19 mouse cellular contexts compared by ENCODE assay signal in the genomic region with DNA sequence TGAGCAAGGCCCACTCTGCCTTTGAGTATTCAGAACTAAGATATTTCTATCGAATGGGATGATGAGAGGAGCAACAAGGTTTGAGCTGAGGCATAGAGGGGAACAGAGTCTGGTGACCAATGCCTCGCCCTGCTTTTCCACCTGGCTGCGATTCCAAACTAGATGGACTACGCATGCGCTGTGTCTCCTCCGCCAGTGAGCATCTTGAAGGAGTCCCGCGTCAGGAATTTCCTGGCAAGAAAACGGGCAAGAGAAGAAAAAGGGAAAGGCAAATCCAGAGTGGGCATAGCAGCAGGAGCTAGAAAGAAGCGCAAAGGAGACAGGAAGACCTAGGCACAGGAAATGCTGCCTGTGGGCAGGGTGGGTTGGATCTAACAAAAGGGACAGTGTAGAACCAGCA. TPM values are rescaled to one million over a fixed set of nuclear protein-coding genes. Genes with fewer than 3 reads are reported as not detected.
DNase-seq lines count a peak whose midpoint lies in the region; ATAC-seq and TF ChIP-seq lines count a peak whose summit lies in the region.
"Had no signal": no experiment of that assay in that cellular context is flagged by ENCODE, and none has a peak within 500 bp of the region (broad histone marks: within the 10 kb centered on the region; RNA-seq: fewer than 3 reads in every experiment).

No protein-coding gene starts in this region.

- peak; percentile 25 for DNase-seq in lung, adult 2 months
- no peak for DNase-seq in lung, postnatal 14 days
- peak; percentile 25 to 50 for DNase-seq in kidney, adult 8-10 months
- DNase-seq in kidney, postnatal 10 days = peak; percentile 44
- no peak for DNase-seq in stomach, postnatal 0 days (ENCODE audit: low spot score)
- DNase-seq in spleen, adult 18-20 months = no peak
- DNase-seq in left cerebral cortex, adult 8-10 months (ENCODE audit: low spot score in 2 of 2) = no peak
- DNase-seq: cerebellum, adult 8-10 months; layer of hippocampus, adult 9-11 months; liver; lung, embryonic 14.5 days; midbrain, embryonic 14.5 days; right cerebral cortex, postnatal 14 days had no signal

- H3K4me1 ChIP-seq in lung, adult 2 months (ENCODE audit: control insufficient read depth, insufficient read depth, low read length) = no peaks in the 10 kb centered on the region
- H3K4me1 ChIP-seq in stomach, postnatal 0 days (replicated peaks; ENCODE audit: control insufficient read depth, insufficient read depth) = 0 out of 2 replicates have a peak, but pooled peaks cover 3% of the 10 kb centered on the region

- TF ChIP-seq EP300 in stomach, postnatal 0 days (optimal IDR thresholded peaks at IDR 0.05) = no peak

- H3K4me2 ChIP-seq in stomach, postnatal 0 days (replicated peaks; ENCODE audit: low read depth) = no peak overlapping the region
- H3K4me2 ChIP-seq: forebrain, embryonic 15.5 days; lung, embryonic 14.5 days; neural tube, embryonic 15.5 days; stomach, embryonic 15.5 days had no signal

- H3K4me3 ChIP-seq in lung, adult 2 months (replicated peaks; ENCODE audit: extremely low read depth, low read depth, low read length) = no peak overlapping the region
- no peak overlapping the region for H3K4me3 ChIP-seq in stomach, postnatal 0 days (ENCODE audit: low read depth, low read length)
- H3K4me3 ChIP-seq: erythroblast, embryonic 14.5 days; forebrain, embryonic 15.5 days; hindbrain, embryonic 10.5 days; neural tube, embryonic 15.5 days; stomach, embryonic 15.5 days had no signal

- 62% methylated on average over 10 of the region's 10 CpGs for WGBS in lung, adult 2 months
- WGBS in stomach, postnatal 0 days = 68% methylated on average over 10 of the region's 10 CpGs

- TF ChIP-seq CTCF in lung, adult 2 months (IDR thresholded peaks at IDR 0.05; ENCODE audit: insufficient read depth, low read length) = no peak
- no peak for TF ChIP-seq CTCF in stomach, postnatal 0 days (IDR thresholded peaks at IDR 0.05; ENCODE audit: low read depth)

- H3K27ac ChIP-seq in stomach, postnatal 0 days (replicated peaks) = peak overlapping the region; percentile 56
- H3K27ac ChIP-seq: forebrain, embryonic 15.5 days; hindbrain, embryonic 10.5 days; hindbrain, postnatal 0 days; neural tube, embryonic 15.5 days had no signal

- no peak for ATAC-seq in stomach, postnatal 0 days (ENCODE audit: low FRiP score, low TSS enrichment)
- ATAC-seq: forebrain, embryonic 15.5 days had no signal

- no peak overlapping the region for H3K9ac ChIP-seq in stomach, postnatal 0 days (ENCODE audit: low read length)
- H3K9ac ChIP-seq: forebrain, embryonic 15.5 days; lung, embryonic 14.5 days; neural tube, embryonic 15.5 days; stomach, embryonic 15.5 days had no signal

- H3K36me3 ChIP-seq in stomach, postnatal 0 days (ENCODE audit: control insufficient read depth, insufficient read depth, low read length) = no peaks in the 10 kb centered on the region
- H3K36me3 ChIP-seq: forebrain, embryonic 15.5 days; stomach, embryonic 15.5 days had no signal

- H3K27me3 ChIP-seq in stomach, postnatal 0 days (ENCODE audit: control insufficient read depth, insufficient read depth, low read length) = no peaks in the 10 kb centered on the region
- H3K27me3 ChIP-seq: forebrain, embryonic 15.5 days; neural tube, embryonic 15.5 days; stomach, embryonic 15.5 days had no signal

- no peak for TF ChIP-seq POLR2A in lung, adult 2 months (IDR thresholded peaks at IDR 0.05; ENCODE audit: borderline replicate concordance, extremely low read depth, low read depth, low read length)

- no peaks in the 10 kb centered on the region for H3K9me3 ChIP-seq in stomach, postnatal 0 days (ENCODE audit: control insufficient read depth, low read length)
- H3K9me3 ChIP-seq: forebrain, embryonic 15.5 days; hindbrain, embryonic 10.5 days; neural tube, embryonic 15.5 days; stomach, embryonic 15.5 days had no signal

RNA-seq across cellular contexts. Expression of gene Abcc3, which starts 11.0 kb away (rescaled TPM):
- 47.6 and 57.9 TPM in 2 replicates for polyA plus RNA-seq in lung, adult 2 months (2012; rRNA removed)
- 25.3 and 31.4 TPM in 2 replicates for polyA plus RNA-seq in stomach, postnatal 0 days (2015; fragmentation: Nextera tagmentation; extraction: Ambion mirVana)
- 1 to 10 TPM; 2.4 to 8.0 (median 3.4) TPM for total RNA-seq in left cerebral cortex, adult 8-10 months (2022)

Comparison
In these comparisons a context has a peak if more than half of its experiments do, and no peak if none do; other contexts are left out.
1. DNase-seq: peak in lung, adult 2 months (single experiment), kidney, adult 8-10 months (2 of 2) and kidney, postnatal 10 days (single experiment); none in lung, postnatal 14 days (single experiment), stomach, postnatal 0 days (single experiment), spleen, adult 18-20 months (0 of 2) and left cerebral cortex, adult 8-10 months (0 of 2).